Mouse (Mus musculus) small intestine, adult 2 months (tissue): ENCODE measurements around the gene Spi1.
"Not testable (repeated sequence)": the region's sequence is repeated elsewhere in the genome, so short reads cannot be mapped to it uniquely, and the experiment has no call there.

ENCODE experiments used
- CTCF ChIP-seq: fragments of 200-500 bp; IDR thresholded peaks from 2 replicates; pipeline ENCODE4 v1.5.1; 2012; ENCODE audit warnings: low read depth, mild to moderate bottlenecking, control low read depth, inconsistent platforms, low read length, moderate library complexity, mixed read lengths; ENCODE audit not compliant: insufficient replicate concordance, insufficient read length; ENCODE audit errors: extremely low read depth
- POLR2A ChIP-seq: fragments of 200-500 bp; IDR thresholded peaks from 2 replicates; pipeline ENCODE4 v1.6.1; 2012; ENCODE audit warnings: low read depth, mild to moderate bottlenecking, control low read depth, inconsistent platforms, low read length, moderate library complexity

GRCm38 (mm10) chr2:91045805-91046204 lies 36.4 kb upstream of the Spi1 start:
- TF ChIP-seq POLR2A, CTCF: not testable (repeated sequence)
